Mouse (Mus musculus): ENCODE data around the gene 5730522E02Rik.

GRCm38 (mm10) chr11:26103698-26104097 is 106.9 kb downstream of the 5730522E02Rik start:
- no peak for TF ChIP-seq CTCF (IDR thresholded peaks at IDR 0.05; ENCODE audit: low read depth, low read length)
- no peak for TF ChIP-seq POLR2A (IDR thresholded peaks at IDR 0.05; ENCODE audit: borderline replicate concordance, low read depth, low read length)
